Mouse (Mus musculus): Measurements from ENCODE around the gene Elk3.

Elk3 gene

DNA sequence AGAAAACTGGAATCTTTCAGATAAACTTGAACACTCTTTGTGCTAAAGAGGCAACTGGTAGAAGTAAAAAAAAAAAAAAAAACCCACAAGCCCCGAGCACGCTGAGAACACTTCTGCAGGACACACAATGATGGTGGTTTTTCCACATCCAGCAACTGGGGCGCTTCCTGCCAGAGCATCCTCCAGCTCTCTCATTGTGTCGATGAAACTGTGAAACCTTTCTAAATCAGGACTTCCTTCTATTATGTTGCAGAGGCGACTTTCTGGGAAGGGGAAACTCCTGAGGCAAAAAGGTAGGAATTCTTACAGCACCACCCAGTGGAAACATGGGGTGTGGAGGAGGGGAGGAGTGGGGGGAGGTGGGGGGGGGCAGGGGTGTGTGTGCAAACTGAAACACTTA, 13.2 kb downstream of the Elk3 start:
- in situ Hi-C loops (cut with MboI, MseI): loop anchor here (10.0 kb wide), 1 partner anchor 177 kb away; no protein-coding TSS in a partner anchor

DNA sequence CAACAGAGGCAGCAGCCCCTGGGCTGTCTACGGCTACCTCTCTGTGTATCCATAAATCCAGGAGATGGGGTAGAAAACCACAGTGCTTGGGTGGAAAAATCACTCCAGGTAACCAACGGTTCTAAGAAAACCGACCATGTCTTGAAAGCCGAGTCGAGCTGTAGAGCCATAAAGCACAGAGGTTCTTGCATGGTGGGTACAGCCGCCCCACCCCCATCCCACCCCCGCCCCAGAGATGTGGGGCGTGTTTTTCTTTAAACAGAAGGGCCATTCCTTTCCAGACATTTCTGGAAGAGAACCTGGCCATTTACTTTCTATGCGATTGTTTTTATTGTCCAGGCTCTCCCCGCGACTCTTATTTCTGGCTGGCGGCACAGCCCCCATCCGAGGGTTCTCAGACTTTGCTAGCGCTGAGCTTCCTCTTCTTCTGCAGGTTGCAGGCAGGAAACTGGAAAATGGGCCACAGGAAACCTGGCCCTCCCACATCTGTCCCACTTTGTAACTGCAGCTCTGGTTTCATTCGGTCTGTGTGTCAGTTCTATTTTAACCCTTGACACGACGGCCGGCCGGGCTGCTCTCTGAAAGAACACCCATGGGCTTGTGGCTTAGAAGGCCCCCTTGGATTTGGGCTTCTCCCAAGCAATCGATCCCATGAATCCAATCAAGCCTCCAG, 16.3 kb downstream of the Elk3 start:
- in situ Hi-C loops (cut with MboI, MseI): loop anchor here (5.0 to 10.0 kb wide), 2 partner anchors 133 to 180 kb away; no protein-coding TSS in a partner anchor

DNA sequence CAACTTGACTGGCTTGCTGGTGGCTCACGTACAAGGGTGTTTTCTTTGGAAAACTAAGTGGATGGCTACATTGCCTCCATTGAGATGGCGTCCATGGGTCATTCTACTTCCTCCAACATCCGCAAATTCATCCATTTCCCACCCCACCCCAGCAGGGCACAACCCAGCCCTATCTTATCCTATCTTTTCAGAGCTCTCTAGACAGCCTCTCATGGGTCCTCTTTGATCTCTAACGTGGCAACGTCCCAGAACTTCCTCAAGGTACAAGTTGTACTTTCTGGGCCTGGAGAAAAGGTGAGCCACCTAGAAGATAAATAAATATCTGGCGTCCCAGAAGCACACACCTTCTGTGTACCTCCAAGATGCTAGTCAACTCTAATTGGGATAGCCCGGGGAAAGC, 17.3 kb downstream of the Elk3 start:
- in situ Hi-C loops (cut with MboI, MseI): loop anchor here (5.0 to 10.0 kb wide), 2 partner anchors 134 to 181 kb away; no protein-coding TSS in a partner anchor

DNA sequence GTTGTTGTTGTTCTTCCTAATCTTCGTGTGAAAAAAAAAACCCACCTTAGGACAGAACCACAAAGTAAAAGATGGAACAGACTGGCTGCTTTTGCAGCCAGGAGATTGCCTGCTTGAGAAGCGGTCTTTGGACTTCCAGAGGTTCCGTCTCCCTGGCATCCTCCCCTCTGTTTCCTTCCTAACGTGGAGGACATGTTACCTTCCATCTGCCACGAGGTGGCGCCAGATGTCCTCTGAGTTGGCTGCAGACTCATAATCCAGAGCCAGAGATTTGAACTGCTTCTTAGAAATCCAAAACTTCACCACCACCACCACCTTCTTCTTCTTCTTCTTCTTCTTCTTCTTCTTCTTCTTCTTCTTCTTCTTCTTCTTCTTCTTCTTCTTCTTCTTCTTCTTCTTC, 19.1 kb downstream of the Elk3 start:
- in situ Hi-C loops (cut with MboI, MseI): loop anchor here (5.0 to 10.0 kb wide), 2 partner anchors 135 to 183 kb away; no protein-coding TSS in a partner anchor

DNA sequence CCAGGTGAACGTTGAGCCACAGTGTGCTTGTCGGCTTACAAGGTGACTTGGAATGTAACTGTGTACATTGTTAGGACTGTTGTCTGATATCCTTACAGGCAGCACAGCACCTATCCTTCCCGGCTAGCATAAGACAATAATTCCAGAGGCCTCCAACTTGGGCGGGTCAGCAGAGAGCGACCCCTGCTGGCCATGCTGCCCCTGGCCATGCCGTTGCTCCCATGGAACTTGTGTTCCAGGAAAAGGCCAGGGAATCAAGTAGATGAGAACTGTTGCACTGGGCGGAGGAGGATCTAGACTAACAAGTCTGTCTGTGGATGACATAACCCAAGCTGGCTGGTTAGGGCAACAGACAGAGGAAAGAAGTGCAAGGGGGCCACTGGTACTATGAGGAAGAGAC, 19.6 kb downstream of the Elk3 start:
- in situ Hi-C loops (cut with MboI, MseI): loop anchor here (5.0 to 10.0 kb wide), 2 partner anchors 136 to 183 kb away; no protein-coding TSS in a partner anchor

DNA sequence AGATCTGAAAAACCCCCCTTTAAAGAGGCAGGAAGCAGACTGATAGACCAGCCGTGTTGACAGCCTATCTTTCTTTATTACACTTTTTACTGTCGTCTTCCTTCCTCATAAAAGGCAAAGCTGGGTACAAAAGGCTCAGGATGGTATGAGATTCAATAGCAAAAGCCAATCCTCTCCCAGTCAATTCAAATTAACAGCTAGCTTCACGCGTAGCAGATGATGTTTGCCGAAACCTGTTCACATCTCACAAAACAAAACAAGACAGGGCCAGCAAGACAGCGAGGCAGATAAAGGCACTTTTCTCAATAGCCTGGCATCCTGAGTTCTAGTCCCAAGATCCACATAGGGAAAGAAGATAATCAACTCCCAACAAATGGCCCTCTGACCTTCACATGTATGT, 21.5 kb downstream of the Elk3 start:
- in situ Hi-C loops (cut with MboI, MseI): loop anchor here (10.0 kb wide), 2 partner anchors 275 to 465 kb away; no protein-coding TSS in a partner anchor

DNA sequence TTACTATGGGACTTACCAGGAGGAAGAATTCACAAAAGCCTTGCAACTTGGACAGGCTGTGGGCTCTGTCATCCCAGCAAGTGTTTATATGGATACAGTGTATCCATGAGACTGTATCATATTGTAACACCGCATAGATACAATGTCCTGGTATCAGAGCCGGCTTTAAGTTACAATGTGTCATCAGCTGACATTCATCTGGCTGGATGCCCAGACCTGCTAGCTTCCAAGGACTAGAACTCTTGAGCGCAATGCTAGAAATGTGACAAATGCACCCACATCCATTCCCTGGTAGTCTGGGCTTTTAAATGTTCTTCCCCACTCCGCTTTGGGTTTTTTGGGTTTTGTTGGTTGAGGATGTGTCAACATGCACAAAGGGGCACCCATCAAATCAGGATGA, 22.6 kb downstream of the Elk3 start:
- in situ Hi-C loops (cut with MboI, MseI): loop anchor here (10.0 kb wide), 2 partner anchors 276 to 466 kb away; no protein-coding TSS in a partner anchor

DNA sequence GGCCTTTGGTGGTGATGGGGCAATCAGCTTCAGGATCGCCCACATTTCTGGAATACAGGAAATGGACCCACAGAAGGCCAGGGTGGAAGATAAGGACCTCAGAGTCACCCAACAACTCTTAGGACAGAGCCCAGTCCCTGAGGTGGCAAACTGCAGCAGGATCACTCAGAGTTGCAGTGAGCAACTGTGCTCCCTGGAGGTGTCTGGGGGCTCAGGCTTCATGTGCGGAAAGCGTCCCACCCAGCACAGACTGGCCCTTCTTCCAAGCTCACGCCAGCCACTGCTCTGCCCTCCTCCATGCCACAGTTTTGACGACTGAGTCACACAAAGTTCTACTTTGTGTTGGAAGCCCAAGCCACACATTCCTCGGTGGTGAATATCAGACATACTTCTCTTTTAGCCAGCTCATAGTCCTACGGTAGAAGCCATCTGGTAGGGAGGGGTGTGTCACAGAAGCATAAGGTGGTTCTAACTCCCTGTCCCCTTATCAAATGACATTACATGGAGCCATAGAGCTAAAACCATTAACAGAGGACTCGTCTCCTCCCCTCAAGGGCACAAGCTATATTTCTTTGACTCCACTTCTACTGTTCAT, 23.3 kb downstream of the Elk3 start:
- in situ Hi-C loops (cut with MboI, MseI): loop anchor here (10.0 kb wide), 2 partner anchors 277 to 467 kb away; no protein-coding TSS in a partner anchor

DNA sequence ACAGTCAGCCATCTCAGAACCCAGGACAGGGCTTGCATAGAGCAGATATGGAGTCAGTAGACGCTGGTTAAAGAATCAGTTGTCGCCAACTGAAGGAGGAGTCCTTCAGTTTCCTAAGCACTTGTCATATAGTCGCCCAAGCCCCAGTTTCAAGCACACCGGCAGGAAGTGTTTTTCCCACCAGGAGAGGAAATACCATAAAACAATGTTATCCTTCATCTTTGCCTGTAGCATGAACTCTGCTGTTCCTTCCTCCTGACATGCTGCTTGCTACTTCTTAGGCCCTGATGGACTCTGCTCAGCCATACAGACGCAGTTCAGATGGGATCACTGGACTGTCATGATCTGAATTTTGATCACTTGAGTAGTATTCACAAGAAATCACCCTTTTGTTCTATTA, 25.4 kb downstream of the Elk3 start:
- in situ Hi-C loops (cut with MboI, MseI): loop anchor here (10.0 kb wide), 2 partner anchors 279 to 469 kb away; no protein-coding TSS in a partner anchor

DNA sequence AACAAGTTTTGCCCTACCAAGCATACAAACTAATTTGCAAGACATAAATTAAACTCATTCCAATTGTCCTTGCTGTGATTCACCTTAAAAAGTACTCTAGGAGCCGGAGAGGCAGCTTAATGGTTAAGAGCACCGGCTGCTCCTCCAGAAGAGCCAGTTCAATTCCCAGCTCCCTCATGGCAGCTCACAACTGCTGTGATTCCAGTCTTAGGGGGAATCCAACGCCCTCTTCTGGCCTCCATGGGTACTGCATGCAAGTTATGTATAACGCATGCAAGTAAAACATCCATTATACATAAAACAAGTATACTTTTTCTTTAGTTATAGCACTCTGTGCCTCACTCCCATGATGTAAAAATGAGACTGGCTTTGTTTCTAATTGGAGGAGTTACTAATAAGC, 27.7 kb downstream of the Elk3 start:
- in situ Hi-C loops (cut with MboI, MseI): loop anchor here (10.0 kb wide), 2 partner anchors 282 to 472 kb away; no protein-coding TSS in a partner anchor

DNA sequence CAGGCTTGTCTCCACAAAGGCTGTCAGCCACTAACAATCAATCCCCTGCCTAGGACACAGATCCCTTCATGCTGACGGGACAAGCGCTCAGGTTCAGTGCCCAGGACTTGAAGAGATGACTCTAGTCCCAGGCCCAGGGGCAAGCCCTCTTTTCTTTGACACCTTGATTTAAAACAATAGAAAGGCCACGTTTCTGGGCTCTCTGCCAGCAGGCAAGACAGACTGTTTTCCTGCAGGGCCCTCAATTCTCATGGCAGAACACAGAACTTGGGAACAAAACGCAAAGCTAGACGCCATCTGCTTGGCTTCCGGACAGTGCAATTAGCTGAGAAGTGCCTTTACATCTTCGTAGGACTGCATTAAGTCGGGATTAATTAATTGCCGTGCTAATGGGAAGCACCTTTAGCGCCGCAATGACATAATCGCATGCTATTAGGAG, 28.4 kb downstream of the Elk3 start:
- in situ Hi-C loops (cut with MboI, MseI): loop anchor here (10.0 kb wide), 2 partner anchors 282 to 472 kb away; no protein-coding TSS in a partner anchor

DNA sequence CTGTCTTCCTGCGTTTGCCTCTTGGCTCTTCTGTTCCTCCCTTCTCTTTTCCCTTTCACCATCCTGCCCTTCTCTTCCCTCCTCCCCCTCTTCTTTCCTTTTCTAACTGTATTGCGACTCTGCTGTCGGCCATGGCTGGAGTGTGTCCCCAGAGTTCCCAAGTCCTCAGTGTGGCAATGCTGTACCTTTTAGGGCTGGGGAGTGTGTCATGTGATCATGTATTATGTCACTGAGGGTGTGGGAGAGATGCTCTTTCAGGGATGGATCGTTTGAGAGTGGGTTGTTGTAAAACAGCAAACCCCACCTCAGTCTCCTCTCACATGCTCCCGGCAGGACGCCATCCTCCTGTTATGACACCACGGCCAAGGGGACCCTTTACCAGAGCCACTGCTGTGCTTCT, 29.8 kb downstream of the Elk3 start:
- in situ Hi-C loops (cut with MboI, MseI): loop anchor here (10.0 kb wide), 2 partner anchors 284 to 474 kb away; no protein-coding TSS in a partner anchor

DNA sequence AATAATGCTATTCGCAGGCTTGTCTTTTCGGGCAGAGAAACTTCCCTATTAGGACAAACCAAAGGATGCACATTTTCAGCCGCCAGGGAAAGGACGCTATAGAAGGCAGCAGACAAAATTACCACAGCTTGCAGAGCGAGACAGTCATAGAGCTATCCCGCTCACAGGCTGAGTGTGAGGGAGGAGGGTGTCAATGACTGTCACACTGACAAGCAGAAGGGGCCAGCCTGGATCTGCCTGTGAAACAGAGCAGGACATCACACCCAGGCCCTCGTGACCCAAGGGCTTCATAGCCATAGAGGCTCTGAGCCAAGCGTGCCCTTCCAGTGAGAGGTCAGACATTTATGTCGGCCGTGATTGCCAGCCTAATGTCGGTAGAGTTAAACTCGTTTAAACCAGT, 30.3 kb downstream of the Elk3 start:
- in situ Hi-C loops (cut with MboI, MseI): loop anchor here (10.0 kb wide), 2 partner anchors 284 to 474 kb away; no protein-coding TSS in a partner anchor

DNA sequence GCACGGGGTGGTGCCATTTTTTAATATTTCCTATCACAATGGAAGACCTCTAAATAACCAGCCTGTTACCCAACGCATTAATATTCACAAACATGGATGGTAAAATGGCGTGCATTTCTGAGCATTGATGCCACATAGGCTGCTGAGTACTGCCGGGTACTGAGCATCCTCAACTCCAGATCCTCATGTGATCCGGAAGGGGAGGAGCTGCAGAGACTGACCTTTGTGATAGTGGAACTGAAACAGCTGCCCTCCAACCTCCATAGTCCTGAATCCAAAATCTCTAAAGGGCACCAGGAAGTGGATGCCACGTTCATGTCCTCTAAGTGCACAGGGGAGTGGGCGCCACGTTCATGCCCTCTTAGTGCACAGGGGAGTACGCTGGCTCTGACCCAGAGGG, 31.9 kb downstream of the Elk3 start:
- in situ Hi-C loops (cut with MboI, MseI): loop anchor here (5.0 kb wide), 1 partner anchor 82 kb away; no protein-coding TSS in a partner anchor

DNA sequence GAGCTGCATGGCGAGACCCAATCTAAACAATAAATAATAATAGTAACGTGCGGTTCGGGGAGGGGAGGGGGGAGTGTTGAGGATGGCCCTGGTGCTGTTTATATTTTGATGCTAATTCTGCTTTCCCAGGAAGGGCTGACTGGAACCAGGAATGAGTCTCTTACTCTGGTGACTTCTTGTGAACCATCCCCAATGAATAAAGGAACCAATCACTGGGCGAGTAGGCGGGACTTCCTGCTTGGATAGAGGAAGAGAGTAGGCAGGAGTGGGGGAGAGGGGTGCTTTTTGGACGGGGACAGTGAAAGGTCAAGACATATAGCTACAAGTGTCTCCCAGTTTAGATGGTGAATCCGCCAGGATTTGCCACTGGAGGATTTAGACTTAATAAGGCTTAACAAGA, 32.6 kb downstream of the Elk3 start:
- in situ Hi-C loops (cut with MboI, MseI): loop anchor here (5.0 kb wide), 1 partner anchor 81 kb away; no protein-coding TSS in a partner anchor

DNA sequence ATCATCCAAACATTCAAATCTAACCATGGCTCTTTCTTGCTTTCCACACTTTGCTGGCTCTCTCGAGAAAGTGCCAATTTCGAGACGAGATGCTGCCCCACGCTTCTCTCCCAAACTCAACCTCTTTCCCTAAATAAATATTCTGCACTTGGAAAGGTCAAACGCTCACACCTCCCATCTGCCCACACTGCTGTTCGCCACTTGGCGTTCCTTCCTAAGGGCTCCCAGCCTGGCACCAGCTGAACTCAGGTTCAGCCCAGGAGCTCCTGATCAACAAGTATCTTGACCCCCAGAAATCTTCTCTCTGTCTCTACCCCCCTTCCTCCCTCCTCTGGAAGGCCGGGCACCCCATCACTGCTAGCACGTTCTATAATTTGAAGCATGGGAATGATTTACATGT, 34.1 kb downstream of the Elk3 start:
- in situ Hi-C loops (cut with MboI, MseI): loop anchor here (5.0 kb wide), 1 partner anchor 80 kb away; no protein-coding TSS in a partner anchor

DNA sequence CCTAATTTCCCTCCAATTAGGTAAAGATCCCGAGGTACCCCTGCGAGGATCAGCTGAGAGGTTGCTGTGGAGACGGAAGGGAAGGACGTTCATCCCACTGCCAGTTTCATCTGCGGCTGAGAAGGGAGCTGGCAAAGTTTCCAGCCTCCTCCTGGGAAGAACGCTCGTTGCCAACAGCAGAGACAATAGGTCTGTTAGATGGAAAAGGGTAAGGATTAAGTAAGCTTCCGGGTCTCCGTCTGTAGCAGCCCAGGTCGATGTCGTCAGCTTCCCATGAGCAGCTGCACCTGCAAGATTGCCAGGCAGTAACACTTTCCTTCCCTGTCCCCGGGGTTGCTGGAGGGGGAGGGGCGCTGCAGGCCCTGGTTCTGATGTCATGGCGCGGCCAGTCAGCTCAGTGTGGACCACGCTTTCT, 34.6 kb downstream of the Elk3 start:
- in situ Hi-C loops (cut with MboI, MseI): loop anchor here (5.0 kb wide), 1 partner anchor 79 kb away; no protein-coding TSS in a partner anchor

DNA sequence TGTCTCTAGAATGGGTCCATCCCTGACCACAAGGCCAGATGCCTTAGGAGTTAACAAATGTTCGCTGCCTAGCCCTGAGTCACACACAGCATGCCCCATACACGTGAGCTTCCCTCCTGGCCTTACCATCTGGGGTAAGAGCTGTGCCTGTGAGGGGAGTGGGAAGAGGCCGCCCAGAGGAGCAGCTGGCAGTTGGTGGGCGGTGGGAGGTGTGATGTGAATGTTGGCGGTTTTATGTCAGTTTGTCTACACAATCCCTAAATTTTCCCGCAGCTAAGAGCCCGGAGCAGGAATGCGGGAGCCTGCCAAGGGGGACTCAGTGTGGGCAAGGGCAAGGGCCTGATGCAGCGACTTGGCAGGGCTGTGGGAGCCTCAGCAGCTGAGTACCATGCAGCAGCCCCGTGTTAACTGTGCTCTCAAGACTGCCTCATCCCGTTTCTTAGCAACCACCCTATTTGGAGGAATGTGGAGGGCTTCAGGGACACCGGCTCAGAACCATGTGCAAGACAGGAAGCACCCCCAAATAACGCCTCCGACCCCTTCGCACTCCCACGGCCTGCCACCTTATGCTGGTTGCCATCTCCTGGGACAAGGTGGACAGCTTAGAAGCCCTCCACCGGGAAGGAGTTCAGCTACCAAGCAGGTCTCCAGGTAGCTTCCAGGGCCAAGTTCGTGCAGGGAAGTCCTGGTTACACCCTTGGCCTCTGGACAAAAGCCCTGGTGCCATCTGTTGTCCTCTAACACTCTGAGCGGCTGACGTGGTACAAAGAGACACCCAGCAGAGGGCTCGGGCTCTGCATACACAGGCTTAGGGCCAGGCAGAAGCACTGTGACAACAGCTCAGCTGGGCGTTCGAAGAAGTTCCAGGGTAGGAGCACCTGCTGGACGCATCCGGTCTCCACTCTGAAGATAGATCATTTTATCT, 35.5 kb downstream of the Elk3 start:
- in situ Hi-C loops (cut with MboI, MseI): loop anchor here (5.0 kb wide), 1 partner anchor 78 kb away; no protein-coding TSS in a partner anchor

DNA sequence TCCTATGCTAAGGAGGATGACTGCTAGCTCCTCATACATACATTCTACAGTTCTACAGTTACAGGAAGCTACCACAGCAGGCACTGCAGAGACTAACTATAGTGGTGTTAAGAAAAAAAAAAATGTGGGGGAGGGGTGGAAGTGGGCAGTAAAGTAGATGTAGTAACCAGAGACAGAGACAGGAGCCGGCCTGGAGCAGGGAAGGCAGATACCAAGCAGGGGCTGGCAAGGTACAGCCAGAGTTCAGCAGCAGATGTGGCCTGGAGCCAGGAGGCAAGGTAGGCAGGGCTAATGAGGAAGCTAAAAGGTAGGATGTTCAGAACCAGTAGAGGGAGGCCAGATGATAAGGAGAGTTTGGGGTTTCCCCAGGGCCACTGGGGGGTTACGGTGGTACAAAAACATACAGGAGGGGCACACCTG, 36.6 kb downstream of the Elk3 start:
- in situ Hi-C loops (cut with MboI, MseI): loop anchor here (25.0 kb wide), 1 partner anchor 212 kb away; no protein-coding TSS in a partner anchor

Data from T-helper 2 cell (primary cell).